Mouse (Mus musculus) liver, adult 2 months (tissue): ENCODE results near the gene Xylt2. TPM values are rescaled to one million over a fixed set of nuclear protein-coding genes. Genes with fewer than 3 reads are reported as not detected.
A peak's percentile ranks its signal among the peaks of the same experiment; 100 is the strongest.

Experiments
- DNase-seq: peaks from one replicate; pipeline ENCODE4 v3.0.0-alpha.2; 2011; ENCODE audit warnings: low read depth, low spot score; ENCODE audit errors: extremely low read depth
- H3K27ac ChIP-seq: fragments of 200-500 bp; replicated peaks from 2 replicates; pipeline ENCODE4 v1.5.1; 2012; ENCODE audit warnings: low read depth, mild to moderate bottlenecking, control low read depth, inconsistent platforms, low read length; ENCODE audit not compliant: insufficient read depth
- H3K27me3 ChIP-seq: fragments of 200-500 bp; 2 replicates; pipeline ENCODE4 v1.6.1; 2012; ENCODE audit warnings: mild to moderate bottlenecking, moderate library complexity, low read length, inconsistent platforms; ENCODE audit not compliant: control insufficient read depth, insufficient read depth
- H3K36me3 ChIP-seq: fragments of 200-500 bp; 2 replicates; pipeline ENCODE4 v1.6.1; 2012; ENCODE audit warnings: low read length, inconsistent platforms; ENCODE audit not compliant: control insufficient read depth, insufficient read depth
- H3K4me1 ChIP-seq: fragments of 200-500 bp; 2 replicates; pipeline ENCODE4 v1.6.1; 2011; ENCODE audit warnings: low read length; ENCODE audit not compliant: control insufficient read depth, insufficient read depth
- H3K4me3 ChIP-seq: fragments of 200-500 bp; 2 replicates; pipeline ENCODE4 v1.5.1; 2011; ENCODE audit warnings: low read depth, mild to moderate bottlenecking, control low read depth, low read length, moderate library complexity; ENCODE audit not compliant: insufficient read depth
- H3K79me2 ChIP-seq: fragments of 200-500 bp; 2 replicates; pipeline ENCODE4 v1.6.1; 2012; ENCODE audit warnings: inconsistent platforms, mild to moderate bottlenecking, low read length, moderate library complexity; ENCODE audit not compliant: control insufficient read depth, insufficient read depth
- H3K9ac ChIP-seq: fragments of 200-500 bp; 2 replicates; pipeline ENCODE4 v1.6.1; 2012; ENCODE audit warnings: low read depth, mild to moderate bottlenecking, control low read depth, inconsistent platforms, low read length
- CTCF ChIP-seq: fragments of 200-500 bp; IDR thresholded peaks from 2 replicates; pipeline ENCODE4 v1.5.1; 2011; ENCODE audit warnings: low read depth, low read length, control low read depth
- POLR2A ChIP-seq: fragments of 200-500 bp; IDR thresholded peaks from 2 replicates; pipeline ENCODE4 v1.6.1; 2011; ENCODE audit warnings: low read length, control low read depth; ENCODE audit not compliant: insufficient read depth; ENCODE audit errors: extremely low read depth
- WGBS: fragments of 180-500 bp; shearing (Covaris S2); methylation state at CpG from one replicate; pipeline ENCODE4 v1.1.7; 2018; 5-methylcytosine and 5-hydroxymethylcytosine counted together
- polyA plus RNA-seq: library from polyadenylated mRNA; depleted of rRNA; stranded (reverse); fragments of >200 nt; gene quantifications from 2 replicates; pipeline ENCODE4 v1.2.3, GENCODE M21; 2012
- total RNA-seq: library from RNA; depleted of rRNA; stranded (reverse); fragments of >200 nt; gene quantifications from 2 replicates; pipeline ENCODE4 v1.2.3, GENCODE M21; 2014

The Xylt2 gene
- total and polyA plus RNA-seq, 2 experiments = 11.4 to 19.7 TPM

DNA sequence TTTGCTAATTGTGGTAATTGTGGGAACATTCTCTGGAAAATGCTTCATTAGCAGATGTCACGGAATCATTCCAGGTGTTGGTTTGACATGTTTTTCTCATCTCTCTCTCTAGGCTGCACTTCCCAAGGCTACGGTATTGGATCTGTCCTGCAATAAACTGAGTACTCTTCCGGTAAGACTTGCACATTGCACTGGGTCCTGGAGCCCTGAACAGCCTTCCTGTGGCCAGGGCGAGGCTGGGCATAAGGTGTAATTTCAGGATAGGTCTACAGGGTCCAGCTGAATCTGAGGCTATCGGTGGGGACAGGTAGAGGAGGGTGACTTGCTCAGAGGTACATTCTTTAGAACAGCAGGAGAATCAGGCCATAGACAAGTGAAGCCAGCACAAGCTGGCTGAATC, 45.3 kb downstream of the Xylt2 start:
- TF ChIP-seq CTCF (no peak), POLR2A (no peak)
- H3K4me1 ChIP-seq = peaks cover 14% of the 10 kb centered on the region
- WGBS = 90% methylated on average over 5 of the region's 5 CpGs

DNA sequence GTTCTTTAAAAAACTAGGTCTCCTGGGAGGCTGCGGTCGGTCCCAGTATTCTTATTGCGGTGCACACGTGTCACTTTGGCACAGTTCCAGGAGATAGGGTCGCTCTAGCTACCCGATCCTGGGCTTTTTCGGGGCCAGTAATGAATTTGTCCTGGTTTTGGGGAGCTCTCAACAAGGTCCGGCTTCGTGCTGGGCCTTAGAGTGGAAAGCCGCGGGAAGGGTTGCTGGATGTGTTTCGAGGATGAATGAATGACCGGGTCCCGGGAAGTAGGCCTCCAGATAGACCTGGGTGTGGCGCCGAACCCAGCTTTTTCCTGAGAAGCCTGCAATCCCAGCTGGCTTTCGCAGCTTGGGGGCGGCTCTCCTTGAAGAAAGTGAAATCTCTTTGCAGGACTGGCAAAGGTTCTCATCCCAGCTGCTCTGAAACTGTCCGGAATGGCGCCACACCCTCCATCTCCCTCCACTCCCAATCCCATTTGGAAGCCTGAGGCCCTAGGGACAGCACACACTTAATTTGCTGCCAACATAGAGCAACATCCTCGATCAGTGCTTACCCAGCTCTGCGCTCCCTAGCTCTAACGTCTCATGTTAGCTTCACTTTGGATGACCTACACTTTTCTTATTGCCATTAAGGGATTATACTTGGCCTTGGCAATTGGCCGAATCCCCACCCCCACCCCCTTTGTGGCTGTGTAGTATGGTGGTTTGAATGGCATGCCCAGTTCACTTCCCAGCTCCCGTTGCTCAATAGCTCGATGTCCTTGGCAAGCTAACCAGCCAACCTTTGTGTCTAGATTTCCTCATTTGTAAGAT, 46.9 kb downstream of the Xylt2 start:
- peak; percentile 92 for DNase-seq
- peak overlapping the region; percentile 62 for H3K27ac ChIP-seq
- H3K4me1 ChIP-seq = peaks cover 6% of the 10 kb centered on the region; the same call in 1 of the 2 replicates
- H3K79me2 ChIP-seq = peaks cover 9% of the 10 kb centered on the region; the same call in 1 of the 2 replicates
- H3K36me3 ChIP-seq = peaks cover 11% of the 10 kb centered on the region
- H3K9ac ChIP-seq = peak overlapping the region; percentile 92
- TF ChIP-seq CTCF (no peak), POLR2A (no peak)
- no peaks in the 10 kb centered on the region for H3K27me3 ChIP-seq
- WGBS = 2% methylated on average over 26 of the region's 26 CpGs
- H3K4me3 ChIP-seq = peak overlapping the region; percentile 79

More for the DNA sequence above, 45.3 kb downstream of the Xylt2 start:
- Histone ChIP-seq H3K9ac (no peak overlapping the region), H3K27ac (no peak overlapping the region), H3K4me3 (no peak overlapping the region), H3K79me2 (peaks cover 9% of the 10 kb centered on the region; the same call in 1 of the 2 replicates), H3K27me3 (no peaks in the 10 kb centered on the region), H3K36me3 (peaks cover 16% of the 10 kb centered on the region)
- DNase-seq = no peak

DNA sequence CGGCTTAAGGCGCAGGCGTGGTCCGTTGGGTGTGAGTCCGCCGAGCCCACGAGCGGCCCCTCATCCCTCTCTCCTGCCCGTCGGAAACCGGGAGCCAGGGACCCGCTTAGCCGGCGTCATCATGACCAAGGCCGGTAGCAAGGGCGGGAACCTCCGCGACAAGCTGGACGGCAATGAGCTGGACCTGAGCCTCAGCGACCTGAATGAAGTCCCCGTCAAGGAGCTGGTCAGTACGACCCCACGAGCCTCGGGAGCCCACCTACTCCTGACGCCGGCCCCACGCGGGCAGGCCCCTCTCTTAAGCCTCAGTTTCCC, 47.5 kb downstream of the Xylt2 start:
- Histone ChIP-seq H3K27ac (peak overlapping the region; percentile 62), H3K9ac (peak overlapping the region; percentile 92), H3K79me2 (peaks cover 9% of the 10 kb centered on the region; the same call in 1 of the 2 replicates)

GRCm38 (mm10) chr11:94629199-94629883, 48.0 kb downstream of the Xylt2 start, which contains the start of gene Lrrc59:
TSS of gene Lrrc59 (plus strand) at chr11:94629767.
- Histone ChIP-seq H3K9ac (peak within 1 kb of the TSS; percentile 92), H3K4me1 (peaks cover 6% of the 10 kb centered on the region; the same call in 1 of the 2 replicates), H3K79me2 (peaks cover 9% of the 10 kb centered on the region; the same call in 1 of the 2 replicates), H3K36me3 (peaks cover 4% of the 10 kb centered on the region; the same call in 1 of the 2 replicates), H3K27me3 (no peaks in the 10 kb centered on the region), H3K27ac (peak within 1 kb of the TSS; percentile 62), H3K4me3 (peak within 1 kb of the TSS; percentile 79)
- WGBS = 4% methylated on average over 40 of the region's 41 CpGs
- peak; percentile 64 for DNase-seq
- peak; percentile 97 for TF ChIP-seq CTCF
- TF ChIP-seq POLR2A = 0 out of 2 replicates have a peak, but pooled peaks have one; percentile 5

More for the DNA sequence above, 47.5 kb downstream of the Xylt2 start:
- DNase-seq = no peak
- Histone ChIP-seq H3K27me3 (no peaks in the 10 kb centered on the region), H3K4me3 (peak overlapping the region; percentile 79), H3K36me3 (peaks cover 6% of the 10 kb centered on the region; the same call in 1 of the 2 replicates), H3K4me1 (peaks cover 6% of the 10 kb centered on the region; the same call in 1 of the 2 replicates)
- TF ChIP-seq POLR2A (no peak), CTCF (no peak)
- under 1% methylated on average over 28 of the region's 28 CpGs for WGBS

- WGBS = 81% methylated on average over 2 of the region's 2 CpGs
Measured at GRCm38 (mm10) chr11:94622162-94622561, 55.2 kb downstream of the Xylt2 start.

More at GRCm38 (mm10) chr11:94622162-94622561, 55.2 kb downstream of the Xylt2 start:
- Histone ChIP-seq H3K4me1 (no peaks in the 10 kb centered on the region), H3K4me3 (no peak overlapping the region), H3K27me3 (no peaks in the 10 kb centered on the region), H3K27ac (no peak overlapping the region), H3K79me2 (no peaks in the 10 kb centered on the region), H3K9ac (no peak overlapping the region), H3K36me3 (no peaks in the 10 kb centered on the region)
- DNase-seq = no peak
- TF ChIP-seq CTCF = no peak
- TF ChIP-seq POLR2A = no peak
